Mouse (Mus musculus) MEL-GATA-1-ER (cell line): ENCODE measurements at regions not wholly inside any gene's neighbourhood (a gene's known extent, or its start where the extent isn't known, plus 50 kb on each side); places are given as distances from the start of the nearest gene placed in this dataset.
"Not testable (repeated sequence)": the region's sequence is repeated elsewhere in the genome, so short reads cannot be mapped to it uniquely, and the experiment has no call there.

Experiments
- DNase-seq: peaks from one replicate; pipeline ENCODE4 v3.0.0-alpha.2; 2012; ENCODE audit warnings: low read depth; ENCODE audit errors: extremely low read depth

DNA sequence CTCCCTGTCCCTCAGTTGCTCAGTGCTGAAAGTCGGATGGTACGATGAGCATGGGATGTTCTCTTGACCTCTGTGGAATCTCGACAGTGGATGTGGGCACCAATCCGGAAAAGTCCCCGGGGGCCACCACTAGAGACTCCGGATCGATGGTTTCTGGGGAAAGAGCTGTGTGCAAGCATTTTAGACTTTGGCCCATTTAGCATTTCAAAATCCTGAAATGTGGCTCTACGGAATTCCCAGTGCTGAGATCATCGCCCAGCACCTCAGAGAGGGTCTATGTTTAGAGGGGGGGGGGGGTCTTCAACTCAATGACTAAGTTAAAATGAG lies 68.6 kb downstream of the Tomm20 start:
- no peak for DNase-seq

DNA sequence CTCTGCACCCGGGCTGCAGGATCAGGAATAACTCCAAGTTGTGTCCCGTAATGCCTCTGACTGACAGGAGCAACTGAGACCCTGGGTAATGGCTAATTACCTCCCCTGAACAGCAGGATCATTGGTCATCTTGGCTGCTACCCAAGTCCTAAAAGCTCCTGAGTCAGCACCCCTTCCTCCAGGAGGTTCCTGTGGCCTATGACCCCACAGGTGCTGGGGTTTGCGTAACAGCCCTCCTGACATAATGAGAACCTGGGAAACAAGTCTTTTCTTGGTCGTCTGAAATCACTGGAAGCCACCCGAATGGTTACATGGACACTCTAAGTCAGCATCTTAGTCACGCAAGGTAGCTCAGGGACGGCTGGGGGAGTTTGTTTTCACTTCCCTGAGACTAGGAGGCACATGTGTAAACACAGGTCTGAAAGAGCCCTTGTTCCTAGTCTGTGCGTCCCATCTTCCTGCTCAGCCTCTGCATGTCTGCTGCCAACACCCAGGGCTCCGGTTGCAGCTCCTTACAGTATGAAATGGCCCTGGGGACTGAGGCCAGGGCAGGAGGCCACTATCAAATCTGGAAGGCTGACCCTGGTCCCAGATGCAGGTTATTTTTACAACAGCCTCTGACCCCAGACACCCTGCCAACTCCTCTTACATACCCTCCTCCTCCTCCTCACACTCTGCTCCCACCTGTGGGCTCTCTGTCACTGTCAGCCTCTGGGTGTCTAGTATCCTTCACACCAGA lies 69.2 kb downstream of the Tomm20 start:
- DNase-seq = no peak

DNA sequence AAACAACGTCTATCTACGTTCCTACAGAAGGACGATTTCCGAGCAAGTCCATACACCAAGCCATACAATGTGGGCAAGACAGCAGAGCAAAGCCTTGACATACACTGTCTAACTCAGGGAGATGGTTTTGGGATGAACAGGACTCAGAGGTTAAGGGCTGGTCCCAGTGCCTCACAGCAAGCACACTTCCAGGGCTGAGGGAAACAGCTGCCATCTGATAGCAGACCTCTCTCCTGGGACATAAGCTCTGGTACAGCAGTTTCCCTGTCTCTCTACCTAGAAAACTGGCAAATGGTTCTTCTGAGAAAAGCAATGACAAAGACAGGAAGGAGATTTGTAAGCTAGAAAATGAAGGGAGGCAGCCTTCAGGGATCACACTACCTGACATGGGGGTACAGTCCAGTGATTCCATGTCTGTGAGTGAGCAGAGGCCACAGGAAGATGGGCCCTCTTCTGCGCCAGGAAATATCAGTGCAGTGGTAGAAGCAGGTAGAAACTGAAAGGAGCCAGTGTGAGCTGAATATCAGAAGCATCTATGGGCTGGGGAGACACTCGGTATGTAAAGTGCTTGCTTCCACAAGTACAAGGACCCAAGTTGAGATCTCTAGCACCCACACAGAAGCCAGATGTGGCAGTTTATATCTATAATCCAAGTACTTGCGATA lies 70.0 kb downstream of the Tomm20 start:
- no peak for DNase-seq

DNA sequence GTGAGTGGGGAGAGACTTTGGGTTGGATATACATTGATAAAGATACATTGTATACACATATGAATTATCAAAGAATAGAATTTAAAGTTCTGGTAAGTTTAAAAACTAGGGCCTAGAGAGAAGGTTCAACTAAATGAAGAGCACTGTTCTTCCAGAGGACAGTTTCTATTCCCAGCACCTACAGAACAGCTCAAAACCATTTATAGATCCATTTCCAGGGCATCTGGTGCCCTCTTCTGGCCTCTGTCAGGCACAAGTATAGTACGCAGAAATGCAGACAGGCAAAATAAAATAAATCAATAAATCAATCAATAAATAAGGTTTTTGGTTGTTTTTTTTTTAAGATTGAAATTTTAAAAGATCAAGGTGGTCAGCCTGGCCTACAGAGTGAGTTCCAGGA lies 70.8 kb downstream of the Tomm20 start:
- DNase-seq = no peak

DNA sequence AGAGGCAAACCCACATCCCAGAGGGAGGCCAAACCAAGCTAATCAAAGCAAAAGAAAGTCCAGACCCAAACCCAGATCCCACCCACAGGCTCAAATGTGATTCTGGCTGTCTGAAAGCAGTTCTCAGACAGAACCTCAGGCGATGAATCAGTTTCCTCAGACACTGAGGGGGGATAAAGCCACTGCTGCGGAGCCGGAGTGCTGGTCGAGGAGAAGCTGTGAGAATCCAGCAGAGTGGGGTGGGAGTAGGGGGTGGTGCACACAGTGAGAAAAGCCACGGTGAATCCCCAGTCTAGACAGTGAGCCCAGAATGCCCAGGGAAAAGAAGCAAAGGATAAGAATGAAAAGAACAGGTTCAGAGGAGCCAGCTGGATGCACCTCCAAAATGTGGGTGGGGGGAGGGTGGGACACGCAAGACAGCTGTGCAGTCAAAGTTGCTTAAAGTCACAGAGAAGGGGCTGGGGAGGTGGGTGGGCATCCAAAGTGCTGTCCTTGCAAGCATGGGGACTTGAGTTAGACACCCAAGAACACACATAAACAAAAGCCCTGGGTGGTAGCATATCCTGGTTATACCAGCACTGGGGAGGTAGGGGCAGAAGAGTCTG lies 71.4 kb downstream of the Tomm20 start:
- no peak for DNase-seq

DNA sequence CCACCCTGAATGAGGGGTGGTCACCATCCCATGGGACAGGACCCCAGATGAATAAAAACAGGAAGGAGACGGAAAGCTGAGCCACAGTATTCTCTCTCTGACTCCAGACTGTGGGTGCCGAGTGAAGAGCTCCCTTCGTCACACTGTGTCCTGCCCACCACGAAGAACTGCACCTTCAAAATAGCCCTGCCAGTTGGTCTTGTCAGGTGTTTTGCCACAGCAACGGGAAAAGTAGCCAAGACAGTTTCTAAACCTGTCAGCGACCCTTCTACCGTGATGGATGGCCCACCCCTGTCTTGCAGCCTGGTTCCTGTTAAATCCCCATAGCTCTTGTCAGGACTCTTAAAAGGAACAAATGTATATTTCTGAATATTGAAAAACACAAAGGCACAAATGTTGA lies 72.3 kb downstream of the Tomm20 start:
- no peak for DNase-seq

DNA sequence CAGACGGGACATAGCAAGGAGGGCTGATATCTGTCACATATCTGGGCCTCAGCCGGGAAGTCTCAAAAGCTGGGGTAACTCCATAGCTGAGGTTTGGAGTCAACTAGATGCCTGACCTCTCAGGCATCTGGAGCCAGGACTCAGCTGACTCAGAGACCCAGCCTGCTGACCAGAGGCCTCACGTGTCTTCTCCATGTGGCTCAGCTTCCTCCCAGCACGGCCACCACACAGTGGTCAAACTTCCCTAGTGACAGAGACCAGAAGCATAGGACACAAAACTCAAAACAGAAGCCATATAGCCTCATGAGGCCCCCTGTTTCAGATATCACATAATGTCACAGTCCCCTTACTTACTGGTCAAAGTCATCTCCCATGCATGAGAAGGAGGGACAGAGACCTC lies 73.1 kb downstream of the Tomm20 start:
- no peak for DNase-seq

DNA sequence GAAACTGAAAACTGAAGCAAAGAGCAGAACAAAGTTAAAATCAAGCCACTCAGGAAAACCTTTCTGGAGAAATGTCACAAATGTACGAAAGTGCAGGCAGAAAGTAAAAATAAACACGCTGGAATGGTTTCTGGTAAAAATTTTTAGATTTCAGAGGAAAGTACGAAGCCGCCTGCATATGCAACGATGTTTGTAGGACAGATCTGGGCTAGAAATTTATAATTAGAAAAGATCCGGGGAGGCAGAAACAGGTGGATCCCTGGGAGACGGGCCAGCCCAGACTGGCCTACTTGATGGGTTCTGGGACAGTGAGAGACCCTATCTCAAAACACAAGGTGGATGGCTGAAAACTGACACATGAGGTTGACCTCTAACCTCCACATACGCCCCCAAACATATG lies 73.5 kb downstream of the Tomm20 start:
- DNase-seq = no peak

DNA sequence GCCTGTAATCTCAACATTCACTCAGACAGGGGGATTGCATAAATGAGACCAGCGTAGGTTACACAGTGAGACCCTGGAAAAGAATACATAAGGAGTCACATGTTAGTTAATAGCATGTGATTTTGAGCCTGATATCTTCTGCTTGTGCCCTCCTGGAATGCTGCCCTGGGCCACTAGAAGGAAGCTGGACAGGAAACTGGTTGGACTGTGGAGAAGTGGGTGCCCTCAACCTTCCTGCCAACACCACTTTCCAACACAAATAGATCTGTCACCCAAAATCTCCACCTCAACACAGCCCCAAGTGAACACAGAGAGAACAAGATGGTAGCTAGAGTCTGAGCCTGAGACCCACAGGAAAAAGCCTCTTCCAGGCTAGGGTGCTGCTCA lies 76.2 kb downstream of the Tomm20 start:
- DNase-seq = no peak

DNA sequence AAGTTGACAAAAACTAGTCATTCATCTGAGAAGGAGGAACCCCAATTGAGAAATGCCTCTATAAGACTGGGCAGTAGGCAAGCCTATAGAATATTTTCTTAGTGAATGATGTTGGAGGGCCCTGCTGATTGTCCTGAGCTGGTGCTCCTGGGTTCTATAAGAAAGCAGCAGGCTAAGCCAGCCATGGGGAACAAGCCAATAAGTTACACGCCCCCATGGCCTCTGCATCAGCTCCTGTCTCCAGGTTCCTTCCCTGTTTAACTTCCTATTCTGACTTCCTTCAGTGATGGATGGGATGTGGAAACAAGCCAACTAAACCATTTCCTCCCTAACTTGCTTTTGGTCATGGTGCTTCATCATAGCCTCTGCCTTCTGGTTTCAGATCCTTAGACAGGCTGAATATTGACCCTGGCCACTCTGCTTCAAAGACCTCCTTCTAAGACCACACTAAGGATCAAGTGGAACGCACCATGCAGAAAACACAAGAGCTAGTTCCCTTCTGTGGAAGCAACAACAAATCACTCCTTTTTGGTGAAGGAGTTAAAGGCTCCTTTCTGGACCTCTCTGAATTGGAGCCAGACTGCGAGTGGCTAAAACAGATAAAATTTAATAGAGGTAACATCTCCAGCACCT lies 76.7 kb downstream of the Tomm20 start:
- no peak for DNase-seq

DNA sequence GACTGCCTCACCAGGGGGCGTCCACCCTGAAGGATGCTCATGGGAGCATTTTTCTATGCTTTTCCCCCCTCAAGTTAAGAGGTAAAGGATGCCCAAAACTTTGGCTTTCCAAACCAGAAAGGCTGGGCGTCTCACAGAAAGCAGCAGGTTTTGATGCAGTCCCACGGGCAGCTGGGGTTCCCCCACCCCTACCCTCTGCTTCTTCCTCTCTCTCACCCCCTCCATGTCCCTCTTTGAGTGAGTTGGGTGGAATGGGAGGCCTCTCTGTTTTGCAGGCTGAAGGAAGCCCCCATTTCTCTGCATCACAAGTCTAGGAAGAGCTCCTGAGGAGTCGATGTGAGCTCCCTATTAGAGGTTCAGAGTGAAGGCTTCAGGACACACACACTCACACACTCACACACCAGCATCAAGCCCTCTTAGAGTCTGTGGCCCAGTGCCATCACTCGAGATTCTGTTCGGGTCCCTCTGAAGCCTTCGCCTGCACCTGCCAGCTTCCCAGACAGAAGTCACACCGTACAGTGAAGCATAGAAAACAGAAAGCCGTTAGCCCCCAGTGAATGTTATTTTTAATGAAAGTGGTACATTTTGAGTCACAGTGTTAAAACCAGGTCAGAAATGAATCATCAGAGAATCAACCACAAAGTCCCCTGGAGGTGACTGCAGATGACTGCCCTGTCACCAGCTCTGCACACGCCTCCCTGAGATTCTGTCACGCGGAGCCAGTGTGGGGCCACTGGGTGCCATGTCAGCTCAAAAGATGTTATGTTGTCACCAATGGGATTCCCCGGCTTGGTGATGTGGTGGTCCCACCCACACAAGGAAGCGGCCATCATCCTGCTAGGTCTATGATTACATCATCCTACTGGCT lies 78.3 kb downstream of the Tomm20 start:
- DNase-seq = no peak

DNA sequence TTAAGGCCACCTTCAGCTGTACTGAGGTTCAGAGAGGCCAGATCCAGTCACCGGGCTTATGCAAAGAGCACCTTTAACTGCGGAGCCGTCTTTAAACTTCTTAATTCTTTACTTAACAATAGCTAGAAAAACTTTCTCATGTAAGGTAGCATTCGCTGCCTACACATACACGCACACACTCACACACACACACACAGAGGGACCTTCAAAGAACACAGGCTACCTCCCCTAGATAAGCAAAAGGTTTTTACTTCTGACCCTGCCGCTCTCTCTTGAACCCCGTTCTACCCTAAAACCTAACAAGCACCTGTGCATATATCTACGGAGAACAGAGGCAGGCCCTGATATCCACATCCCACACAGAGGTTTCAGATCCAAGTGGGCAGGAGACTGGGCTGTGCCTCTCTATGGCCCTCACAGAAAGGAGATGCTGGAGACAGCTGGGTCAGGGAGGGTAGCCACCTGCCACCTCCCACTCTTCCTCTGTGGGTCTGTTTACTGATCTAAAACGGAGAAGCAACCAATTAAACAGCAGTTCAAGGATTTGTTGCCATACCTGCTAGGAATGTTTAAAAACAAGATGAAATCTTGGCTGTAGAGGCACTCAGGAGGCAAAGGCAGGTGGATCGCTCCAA lies 81.2 kb downstream of the Tomm20 start:
- DNase-seq = no peak

DNA sequence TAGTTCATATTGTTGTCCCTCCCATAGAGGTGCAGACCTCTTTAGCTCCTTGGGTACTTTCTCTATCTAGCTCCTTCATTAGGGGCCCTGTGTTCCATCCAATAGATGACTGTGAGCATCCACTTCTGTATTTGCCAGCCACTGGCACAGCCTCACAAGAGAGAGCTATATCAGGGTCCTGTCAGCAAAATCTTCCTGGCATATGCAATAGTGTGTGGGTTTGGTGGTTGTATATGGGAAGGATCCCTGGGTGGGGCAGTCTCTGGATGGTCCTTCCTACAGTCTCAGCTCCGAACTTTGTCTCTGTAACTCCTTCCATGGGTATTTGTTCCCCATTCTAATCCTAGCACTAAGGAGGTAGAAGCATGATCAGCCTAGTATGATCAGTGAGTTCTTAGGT lies 82.0 kb downstream of the Tomm20 start:
- not testable (repeated sequence) for DNase-seq

DNA sequence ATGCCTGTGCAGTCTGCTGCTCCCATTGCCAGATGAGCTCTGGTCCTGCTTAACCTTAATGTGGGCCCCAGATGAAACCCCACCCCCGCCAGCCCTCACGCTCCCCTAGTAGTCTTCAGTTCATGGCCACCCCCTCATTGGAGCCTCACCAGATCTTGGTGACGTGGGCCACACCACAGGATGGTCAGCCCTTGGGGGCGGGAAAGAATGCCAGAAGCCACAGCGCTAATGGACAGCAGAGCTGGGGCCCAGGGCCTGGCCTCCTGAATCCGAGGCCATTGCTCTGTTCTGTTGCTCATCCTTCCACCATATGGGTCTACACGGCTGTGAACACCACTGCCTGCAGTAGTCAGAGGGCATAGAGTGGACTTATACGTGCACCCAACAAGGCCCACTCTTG lies 83.9 kb downstream of the Tomm20 start:
- DNase-seq = no peak

DNA sequence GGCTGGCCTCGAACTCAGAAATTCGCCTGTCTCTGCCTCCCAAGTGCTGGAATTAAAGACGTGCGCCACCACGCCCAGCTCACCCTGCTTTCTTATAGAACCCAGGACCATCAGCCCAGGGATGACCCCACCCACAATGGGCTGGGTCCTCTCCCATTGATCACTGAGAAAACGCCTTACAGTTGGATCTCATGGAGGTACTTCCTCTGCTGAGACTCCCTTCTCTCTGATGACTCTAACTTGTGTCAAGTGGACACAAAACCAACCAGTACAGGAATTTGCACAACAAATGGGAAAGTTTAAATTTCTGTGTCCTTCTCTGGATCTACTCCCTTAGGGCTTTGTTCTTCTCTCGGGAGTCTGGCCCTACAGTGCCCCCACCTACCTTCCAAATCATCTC lies 85.0 kb downstream of the Tomm20 start:
- DNase-seq = no peak

DNA sequence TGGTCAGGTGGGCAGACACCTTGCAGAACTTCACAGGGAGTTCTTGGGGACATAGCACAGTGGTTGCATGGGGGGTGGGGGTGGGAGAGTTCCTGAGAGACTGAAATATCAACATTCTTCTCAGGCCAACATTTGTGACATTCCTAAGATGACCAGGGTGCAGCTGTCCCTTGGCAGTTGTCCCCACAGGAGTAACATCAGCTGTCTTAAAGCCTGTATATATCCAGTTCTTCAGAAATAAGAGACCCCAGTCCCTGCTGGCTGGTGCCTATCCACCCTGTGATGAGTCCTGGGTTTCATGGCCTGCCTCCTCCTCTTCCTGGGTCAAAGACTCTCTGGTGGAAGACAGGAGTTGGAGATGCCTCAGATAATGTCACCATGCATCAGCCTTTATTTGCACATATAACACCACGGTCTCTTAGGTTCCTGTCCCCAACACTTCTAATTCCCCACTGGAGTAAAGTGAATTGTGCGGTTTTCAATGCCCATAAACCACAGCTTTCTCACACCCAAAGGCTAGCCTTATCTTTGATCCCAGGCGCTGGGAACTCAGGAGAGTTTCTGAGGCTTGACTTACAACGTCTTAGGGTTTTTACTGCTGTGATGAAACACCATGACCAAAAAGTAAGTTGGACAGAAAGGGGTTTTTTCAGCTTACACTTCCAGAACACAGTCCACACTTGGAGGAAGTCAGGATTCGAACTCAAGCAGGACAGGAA lies 85.8 kb downstream of the Tomm20 start:
- peak; percentile 79 for DNase-seq

DNA sequence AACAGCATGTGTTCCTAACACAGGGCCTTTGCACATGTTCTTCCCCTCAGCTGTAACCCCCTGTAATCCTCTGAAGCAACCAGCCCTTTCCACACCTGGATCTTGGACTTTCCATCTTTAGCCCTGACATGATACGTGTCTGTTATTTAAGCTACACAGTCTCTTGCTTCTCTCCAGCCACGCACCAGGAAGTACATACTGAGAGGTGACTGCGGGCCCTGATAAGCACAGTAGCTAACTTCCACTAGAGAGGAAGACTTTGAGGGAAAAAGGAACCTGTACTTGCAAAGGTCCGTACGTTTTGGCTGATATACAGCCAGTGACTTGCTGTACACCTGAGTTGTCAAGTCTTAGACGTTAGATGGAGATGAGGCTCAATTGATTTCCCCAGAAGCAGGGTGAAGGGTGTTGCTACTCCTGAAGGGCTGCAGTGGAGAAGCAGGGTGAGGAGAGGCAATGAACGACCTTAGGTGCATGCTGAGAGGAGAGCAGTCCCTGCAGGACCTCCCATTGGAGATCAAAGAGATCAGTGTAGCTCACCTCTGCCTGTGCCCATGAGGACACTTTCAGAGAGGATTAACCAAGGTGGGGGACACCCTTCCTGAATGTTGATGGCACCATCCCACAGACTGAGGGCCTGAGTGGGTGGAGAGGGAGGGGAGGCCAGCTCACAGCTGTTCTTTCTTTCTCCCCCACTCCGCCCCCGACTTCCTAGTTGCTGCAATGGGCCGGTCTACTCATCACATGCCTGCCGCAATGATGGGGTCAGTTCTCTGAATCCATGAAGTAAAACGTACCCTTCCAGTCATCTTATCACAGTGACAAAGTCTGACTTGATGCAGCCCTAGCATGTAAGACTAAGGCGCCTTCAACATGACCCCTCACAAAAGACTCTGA lies 88.1 kb downstream of the Tomm20 start:
- DNase-seq = peak; percentile 56

DNA sequence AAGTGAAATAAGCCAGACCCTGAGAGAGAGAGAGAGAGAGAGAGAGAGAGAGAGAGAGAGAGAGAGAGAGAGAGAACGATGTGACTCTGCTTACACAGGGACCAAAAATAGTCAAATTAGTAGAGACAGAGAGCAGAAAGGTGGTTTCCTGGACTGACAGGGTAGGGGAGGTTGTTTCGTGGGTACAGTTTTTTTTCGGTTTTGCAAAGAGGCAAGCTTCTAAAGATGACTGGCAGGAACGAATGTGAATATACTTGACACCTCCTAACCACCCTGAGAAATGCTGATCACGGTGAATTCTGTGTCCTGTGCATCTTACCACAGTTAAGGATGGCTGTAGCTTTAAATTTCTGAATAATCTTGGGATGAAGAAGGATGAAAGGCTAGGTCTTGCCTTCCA lies 89.7 kb downstream of the Tomm20 start:
- no peak for DNase-seq

DNA sequence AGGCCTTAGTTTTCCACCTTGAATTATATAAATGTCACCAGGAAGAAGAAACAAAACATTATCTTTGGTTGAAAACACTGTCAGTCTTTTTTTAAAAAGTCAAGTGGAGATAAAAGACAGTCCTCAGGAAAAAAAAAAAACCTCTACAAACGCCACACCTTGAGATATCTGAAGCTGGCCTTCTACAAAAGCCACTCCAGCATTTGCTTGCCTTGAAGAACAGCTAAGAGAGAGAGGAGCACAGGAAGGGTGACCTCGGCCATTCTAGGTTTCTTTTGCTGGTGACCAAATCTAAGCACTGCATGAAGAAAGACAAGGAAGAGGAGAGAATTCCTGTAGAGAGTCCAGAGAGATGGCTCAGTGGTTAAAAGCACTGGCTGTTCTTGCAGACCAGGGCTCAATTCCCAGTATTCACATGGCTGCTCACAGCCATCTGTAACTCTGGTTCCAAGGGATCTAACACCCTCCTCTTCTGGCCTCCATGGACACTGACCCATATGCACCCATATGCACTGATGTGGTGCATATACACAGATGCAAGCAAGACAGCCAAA lies 90.5 kb downstream of the Tomm20 start:
- no peak for DNase-seq
